Mouse (Mus musculus) cerebellum, adult 2 months (tissue): ENCODE results near the gene Thsd7a. TPM values are rescaled to one million over a fixed set of nuclear protein-coding genes. Genes with fewer than 3 reads are reported as not detected.

Source experiments
- DNase-seq, 2 experiments: peaks; one replicate each; pipeline ENCODE4 v3.0.0; 2021
- H3K27ac ChIP-seq: fragments of 200-500 bp; 2 replicates; pipeline ENCODE4 v1.5.1; 2012; ENCODE audit warnings: low read length, control low read depth, inconsistent platforms; ENCODE audit not compliant: insufficient read depth
- H3K27me3 ChIP-seq: fragments of 200-500 bp; 2 replicates; pipeline ENCODE4 v1.6.1; 2012; ENCODE audit warnings: inconsistent platforms, mild to moderate bottlenecking, low read length, moderate library complexity; ENCODE audit not compliant: control insufficient read depth, insufficient read depth
- H3K4me1 ChIP-seq: fragments of 200-500 bp; 2 replicates; pipeline ENCODE4 v1.6.1; 2011; ENCODE audit warnings: low read length; ENCODE audit not compliant: control insufficient read depth, insufficient read depth
- H3K4me3 ChIP-seq: fragments of 200-500 bp; replicated peaks from 2 replicates; pipeline ENCODE3; 2011; ENCODE audit warnings: mild to moderate bottlenecking, low read depth, low read length, control low read depth; ENCODE audit not compliant: insufficient read depth
- CTCF ChIP-seq: fragments of 200-500 bp; IDR thresholded peaks from 2 replicates; pipeline ENCODE4 v1.5.1; 2011; ENCODE audit warnings: low read depth, mild to moderate bottlenecking, control low read depth, low read length, moderate library complexity, borderline replicate concordance; ENCODE audit not compliant: insufficient read depth
- POLR2A ChIP-seq: fragments of 200-500 bp; IDR thresholded peaks from 2 replicates; pipeline ENCODE4 v1.6.1; 2011; ENCODE audit warnings: low read length, control low read depth, borderline replicate concordance; ENCODE audit not compliant: insufficient read depth
- WGBS: fragments of 180-500 bp; shearing (Covaris S2); methylation state at CpG from one replicate; pipeline ENCODE4 v1.1.7; 2018; 5-methylcytosine and 5-hydroxymethylcytosine counted together
- polyA plus RNA-seq: library from polyadenylated mRNA; depleted of rRNA; stranded (reverse); fragments of >200 nt; gene quantifications from 2 replicates; pipeline ENCODE4 v1.2.3, GENCODE M21; 2012

The Thsd7a gene
- polyA plus RNA-seq, 1 experiment, result 10.4 TPM

DNA sequence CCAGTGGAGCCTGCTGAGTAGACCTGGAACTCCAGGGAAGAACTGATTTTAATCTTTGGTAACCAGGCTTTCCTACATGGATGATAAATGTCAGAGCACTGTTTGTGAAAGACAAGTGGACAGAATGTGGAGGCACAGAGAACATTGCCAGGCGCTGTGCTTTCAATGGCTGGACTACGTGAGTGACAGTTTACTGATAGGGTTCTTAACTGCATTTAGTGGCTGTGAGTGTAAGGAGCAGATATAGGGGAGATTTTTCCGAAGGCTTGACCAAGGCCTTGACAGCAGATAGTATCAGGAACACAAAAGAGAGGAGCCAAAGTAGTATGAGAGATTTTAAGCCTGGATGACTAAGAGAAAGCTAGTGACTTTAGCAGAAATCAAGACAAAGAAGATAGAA is 295.1 kb downstream of the Thsd7a start:
- WGBS, result 86% methylated on average over 3 of the region's 3 CpGs
- no peak for DNase-seq
- TF ChIP-seq POLR2A (no peak), CTCF (no peak)

DNA sequence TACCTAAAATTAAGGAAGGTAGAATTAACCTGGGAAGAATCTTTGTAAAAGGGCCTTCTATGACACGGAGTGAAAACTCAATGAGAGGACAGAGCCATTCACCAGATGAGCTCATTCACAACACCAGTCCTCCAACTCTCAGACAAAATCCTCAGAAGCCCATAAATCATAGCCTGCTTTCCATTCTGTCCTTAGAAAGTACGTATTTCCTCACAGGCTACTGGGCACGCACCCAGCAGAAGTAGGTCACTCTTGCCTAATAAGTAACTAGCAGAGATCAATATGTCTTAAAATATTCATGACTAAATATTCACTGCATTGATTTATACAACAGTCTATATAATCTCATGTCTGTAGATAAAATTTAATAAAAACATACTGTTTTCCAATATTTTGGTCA is 300.4 kb downstream of the Thsd7a start:
- H3K4me3 ChIP-seq, result no peak overlapping the region
- no peaks in the 10 kb centered on the region for H3K4me1 ChIP-seq
- no peaks in the 10 kb centered on the region for H3K27me3 ChIP-seq
- DNase-seq, result peak in 1 of 2 experiments; percentile 9
- 60% methylated on average over 3 of the region's 3 CpGs for WGBS
- no peak for TF ChIP-seq CTCF
- TF ChIP-seq POLR2A, result no peak
- H3K27ac ChIP-seq, result no peak overlapping the region

More for the DNA sequence above, 295.1 kb downstream of the Thsd7a start:
- no peaks in the 10 kb centered on the region for H3K27me3 ChIP-seq
- H3K4me1 ChIP-seq, result no peaks in the 10 kb centered on the region
- H3K27ac ChIP-seq, result no peak overlapping the region
- no peak overlapping the region for H3K4me3 ChIP-seq

DNA sequence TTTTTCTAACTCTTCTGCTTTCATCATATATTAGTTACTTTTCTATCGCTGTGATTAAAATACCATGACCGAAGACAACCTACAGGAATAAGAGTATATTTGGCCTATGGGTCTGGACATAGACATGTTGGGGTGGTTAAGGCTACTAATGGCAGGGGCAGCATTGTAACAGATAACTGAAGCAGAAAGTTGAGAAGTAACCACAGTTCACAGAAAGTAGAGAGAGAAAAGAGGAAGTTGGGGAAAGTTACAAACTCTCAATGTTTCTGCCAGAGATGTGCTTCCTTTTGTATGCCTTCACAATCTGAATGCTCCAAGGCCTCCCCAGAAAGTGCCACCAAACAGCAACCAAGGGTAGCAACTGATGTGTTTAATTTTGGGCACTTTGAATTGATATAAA is 303.7 kb downstream of the Thsd7a start:
- no peak for DNase-seq
- no peak overlapping the region for H3K27ac ChIP-seq
- H3K4me3 ChIP-seq, result no peak overlapping the region
- WGBS, result 97% methylated on average over 2 of the region's 2 CpGs
- no peaks in the 10 kb centered on the region for H3K27me3 ChIP-seq
- H3K4me1 ChIP-seq, result no peaks in the 10 kb centered on the region
- TF ChIP-seq CTCF (no peak), POLR2A (no peak)

DNA sequence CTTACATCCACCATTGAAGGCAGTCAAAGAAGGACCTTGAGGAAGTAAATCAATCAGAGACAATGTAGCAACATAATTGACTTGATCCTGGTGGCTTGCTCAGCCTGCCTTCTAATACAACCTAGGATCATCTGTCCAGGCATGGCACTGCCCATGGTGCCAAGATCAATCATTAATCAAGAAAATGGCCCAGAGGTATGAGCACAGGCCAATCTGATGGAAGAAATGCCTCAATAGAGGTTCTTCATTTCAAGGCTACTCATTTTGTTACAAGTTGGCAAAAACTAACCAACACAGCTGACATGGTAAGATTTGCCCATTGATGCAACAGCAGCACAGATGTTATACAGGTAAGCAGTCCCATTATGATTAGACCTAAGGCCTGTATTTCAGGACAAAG is 309.6 kb downstream of the Thsd7a start:
- Histone ChIP-seq H3K4me3 (no peak overlapping the region), H3K4me1 (no peaks in the 10 kb centered on the region), H3K27me3 (no peaks in the 10 kb centered on the region), H3K27ac (no peak overlapping the region)
- no peak for DNase-seq
- TF ChIP-seq POLR2A (no peak), CTCF (no peak)

DNA sequence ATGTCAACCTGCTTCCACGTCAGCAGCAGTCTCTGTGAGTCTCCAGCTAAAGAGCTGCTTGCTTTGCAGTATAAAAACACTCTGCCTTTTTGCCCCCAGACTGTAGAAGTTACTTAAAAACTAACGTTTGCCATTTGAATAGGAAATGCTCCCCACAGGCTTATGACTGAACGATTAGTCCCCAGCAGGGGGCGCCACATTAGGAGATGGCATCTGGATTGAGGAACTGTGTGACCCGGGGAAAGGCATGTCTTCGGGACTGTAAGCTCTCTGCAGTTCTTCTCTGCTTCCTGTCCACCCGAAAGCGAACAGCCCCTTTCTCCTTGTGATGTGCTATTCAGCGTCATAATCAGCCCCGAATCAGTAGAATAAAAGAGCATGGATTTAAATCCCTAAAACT is 330.1 kb downstream of the Thsd7a start:
- 88% methylated on average over 10 of the region's 10 CpGs for WGBS
- Histone ChIP-seq H3K27ac (no peak overlapping the region), H3K4me3 (no peak overlapping the region), H3K4me1 (no peaks in the 10 kb centered on the region), H3K27me3 (no peaks in the 10 kb centered on the region)
- TF ChIP-seq POLR2A (no peak), CTCF (no peak)
- DNase-seq, result no peak

DNA sequence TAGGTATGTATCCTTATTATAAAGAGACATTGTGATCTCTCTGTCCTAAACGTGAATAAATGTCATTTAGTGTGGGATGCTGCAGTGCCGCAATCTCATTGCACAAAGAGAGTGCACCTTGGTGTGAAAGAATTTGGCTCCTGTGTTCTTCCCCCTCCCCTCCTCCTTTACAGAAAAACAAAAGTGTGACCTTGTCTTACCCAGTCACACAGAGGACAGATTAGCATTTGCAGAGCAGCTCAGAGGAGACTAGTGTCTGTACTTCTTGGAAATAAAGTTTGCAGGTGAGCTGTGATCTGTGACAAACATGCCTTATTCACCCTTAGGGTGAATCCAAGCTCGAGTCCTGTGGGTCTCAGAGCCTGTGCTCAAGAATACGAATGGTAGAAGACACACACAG is 332.2 kb downstream of the Thsd7a start:
- Histone ChIP-seq H3K27me3 (no peaks in the 10 kb centered on the region), H3K27ac (no peak overlapping the region), H3K4me3 (no peak overlapping the region), H3K4me1 (no peaks in the 10 kb centered on the region)
- DNase-seq, result no peak
- no peak for TF ChIP-seq POLR2A
- TF ChIP-seq CTCF, result no peak
- 68% methylated on average over 4 of the region's 4 CpGs for WGBS

DNA sequence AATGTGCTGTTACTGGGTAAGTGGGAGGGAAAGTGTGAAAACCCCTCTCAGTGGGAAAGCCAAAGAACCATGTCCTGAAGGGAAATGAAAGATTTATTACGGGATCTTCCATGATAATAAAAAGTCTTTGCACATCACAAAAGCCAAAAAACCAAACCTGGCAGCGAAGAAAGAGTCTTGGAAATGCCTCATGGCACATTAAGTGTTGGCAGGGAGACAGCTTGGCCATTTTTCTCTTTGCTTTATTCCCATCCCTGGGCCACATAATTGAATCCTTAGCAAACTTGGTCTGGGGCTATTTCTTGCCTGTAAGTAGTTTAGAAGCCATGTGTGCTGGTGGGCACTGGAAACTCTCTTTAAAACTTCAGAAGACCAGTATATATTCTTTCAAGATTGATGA is 344.8 kb downstream of the Thsd7a start:
- peak in 1 of 2 experiments; percentile 5 for DNase-seq
- TF ChIP-seq CTCF (no peak), POLR2A (no peak)
- no peak overlapping the region for H3K4me3 ChIP-seq
- H3K27me3 ChIP-seq, result no peaks in the 10 kb centered on the region
- no peak overlapping the region for H3K27ac ChIP-seq
- WGBS, result 14% methylated on average over 2 of the region's 2 CpGs
- no peaks in the 10 kb centered on the region for H3K4me1 ChIP-seq

DNA sequence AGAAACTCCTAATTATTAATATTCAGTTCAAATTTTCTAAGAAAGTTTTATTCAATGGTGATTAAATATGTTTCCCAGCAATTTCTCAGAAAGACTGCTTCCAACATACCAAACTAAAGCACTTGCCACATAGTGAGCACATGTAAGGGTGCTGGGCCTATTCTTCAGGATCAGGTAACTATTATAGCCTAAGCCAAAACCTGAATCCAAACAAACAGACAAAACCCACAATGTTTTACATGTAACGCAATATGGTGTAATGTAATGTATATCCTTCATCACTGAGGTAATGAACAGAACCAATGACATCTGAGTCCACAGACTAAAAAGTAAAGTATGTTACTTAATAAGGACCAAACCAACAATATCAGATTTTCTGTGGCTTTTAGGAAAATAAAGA is 346.2 kb downstream of the Thsd7a start:
- Histone ChIP-seq H3K4me3 (no peak overlapping the region), H3K27me3 (no peaks in the 10 kb centered on the region), H3K4me1 (no peaks in the 10 kb centered on the region), H3K27ac (no peak overlapping the region)
- DNase-seq, result no peak
- TF ChIP-seq CTCF (no peak), POLR2A (no peak)
- 100% methylated on average over 1 of the region's 1 CpGs for WGBS
